Mouse (Mus musculus) bone marrow macrophage, adult 2 months (primary cell): ENCODE data around the gene Ptx3. TPM values are rescaled to one million over a fixed set of nuclear protein-coding genes. Genes with fewer than 3 reads are reported as not detected.
"Not testable (repeated sequence)": the region's sequence is repeated elsewhere in the genome, so short reads cannot be mapped to it uniquely, and the experiment has no call there.

Experiments
- H3K27ac ChIP-seq: 2 replicates; pipeline ENCODE4 v1.5.1; 2012; ENCODE audit warnings: low read depth, low read length; ENCODE audit not compliant: insufficient read depth
- H3K4me1 ChIP-seq: 2 replicates; pipeline ENCODE4 v1.6.1; 2012; ENCODE audit warnings: low read length; ENCODE audit not compliant: control insufficient read depth, insufficient read depth
- H3K4me3 ChIP-seq: 2 replicates; pipeline ENCODE4 v1.5.1; 2012; ENCODE audit warnings: mild to moderate bottlenecking, low read length, moderate library complexity; ENCODE audit not compliant: insufficient read depth
- CTCF ChIP-seq: IDR thresholded peaks from 2 replicates; pipeline ENCODE4 v1.5.1; 2012; ENCODE audit warnings: low read depth, mild to moderate bottlenecking, low read length, moderate library complexity
- POLR2A ChIP-seq: IDR thresholded peaks from 2 replicates; pipeline ENCODE4 v1.6.1; 2012; ENCODE audit warnings: mild to moderate bottlenecking, low read depth, low read length, borderline replicate concordance
- polyA plus RNA-seq: library from polyadenylated mRNA; stranded (reverse); fragments of >200 nt; gene quantifications from 2 replicates; pipeline ENCODE4 v1.2.4, GENCODE M21; 2012; ENCODE audit not compliant: missing spikeins, insufficient read depth, insufficient read length

Gene Ptx3
- polyA plus RNA-seq, 1 experiment = 0.67 TPM

DNA sequence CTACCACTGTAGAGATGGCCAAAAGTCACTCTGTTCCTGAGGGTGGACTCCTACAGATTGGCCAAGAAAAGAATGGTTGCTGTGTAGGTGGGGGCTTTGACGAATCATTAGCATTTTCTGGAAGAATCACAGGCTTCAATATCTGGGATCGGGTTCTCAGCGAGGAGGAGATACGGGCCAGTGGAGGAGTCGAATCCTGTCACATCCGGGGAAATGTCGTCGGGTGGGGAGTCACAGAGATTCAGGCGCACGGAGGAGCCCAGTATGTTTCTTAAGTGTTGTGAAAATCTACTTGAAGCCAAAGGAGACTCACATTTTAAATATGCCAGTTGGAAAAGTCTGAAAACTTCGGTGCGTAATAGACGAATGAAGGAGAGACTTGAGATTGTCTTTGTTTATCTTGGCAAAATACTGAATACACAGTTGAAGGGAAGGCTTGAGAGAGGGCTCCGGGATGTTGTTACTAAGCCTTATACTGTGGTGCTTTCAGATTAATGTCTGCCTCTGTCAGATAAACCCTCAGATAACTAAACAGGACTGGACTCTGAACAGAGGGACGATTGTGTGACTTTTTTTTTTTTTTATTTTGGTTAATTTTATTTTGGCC is 5.3 kb downstream of the Ptx3 start:
- Histone ChIP-seq H3K4me3 (no peak overlapping the region), H3K4me1 (no peaks in the 10 kb centered on the region), H3K27ac (no peak overlapping the region)
- no peak for TF ChIP-seq CTCF
- TF ChIP-seq POLR2A = no peak

DNA sequence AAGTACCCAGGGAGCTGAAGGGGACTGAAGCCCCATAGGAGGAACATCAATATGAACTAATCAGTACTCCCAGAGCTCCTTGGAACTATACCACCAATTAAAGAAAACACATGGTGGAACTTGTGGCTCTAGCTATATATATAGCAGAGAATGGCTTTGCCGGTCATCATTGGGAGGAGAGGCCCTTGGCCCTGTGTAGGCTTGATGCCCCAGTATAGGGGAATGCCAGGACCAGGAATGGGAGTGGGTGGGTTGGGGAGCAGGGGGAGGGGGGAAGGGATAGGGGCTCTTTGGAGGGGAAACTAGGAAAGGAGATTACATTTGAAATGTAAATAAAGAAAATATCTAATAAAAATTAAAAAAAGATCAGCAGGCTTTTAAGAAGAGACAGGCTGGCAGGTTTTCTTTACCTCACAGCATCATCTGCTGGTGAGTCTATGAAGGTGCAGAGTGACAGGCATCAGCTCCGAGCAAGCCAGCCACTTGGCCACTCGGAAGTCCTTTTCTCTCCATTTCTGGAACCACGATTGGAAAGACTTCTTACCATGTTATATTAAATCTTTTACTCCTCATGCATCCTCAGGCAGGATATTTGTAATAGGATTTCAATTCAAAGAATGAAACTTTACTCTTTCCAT is 16.6 kb downstream of the Ptx3 start:
- H3K27ac ChIP-seq, H3K4me3 ChIP-seq, H3K4me1 ChIP-seq: not testable (repeated sequence)

GRCm38 (mm10) chr3:66240476-66240875 is 20.8 kb downstream of the Ptx3 start:
- Histone ChIP-seq H3K27ac (no peak overlapping the region), H3K4me3 (no peak overlapping the region), H3K4me1 (no peaks in the 10 kb centered on the region)
- TF ChIP-seq CTCF = no peak
- no peak for TF ChIP-seq POLR2A

DNA sequence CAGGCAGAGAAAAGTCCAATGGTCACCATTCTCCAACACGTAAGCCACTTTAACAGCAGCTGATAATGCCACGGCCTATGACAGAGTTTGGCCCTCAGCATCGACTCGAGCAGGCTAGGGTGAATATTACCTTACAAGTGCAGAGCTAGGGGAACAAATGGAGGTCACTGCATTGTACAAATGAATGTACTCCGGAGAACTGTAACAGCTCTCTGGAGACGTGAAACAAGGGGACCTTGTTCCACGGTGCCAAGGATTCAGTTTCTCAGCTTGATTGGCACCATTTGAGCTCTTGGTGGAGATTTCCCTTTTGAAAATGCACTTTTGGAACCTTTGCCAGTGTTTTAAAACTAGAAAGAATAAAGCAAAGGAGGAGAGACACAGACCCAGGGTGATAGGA is 32.1 kb downstream of the Ptx3 start:
- Histone ChIP-seq H3K4me1 (no peaks in the 10 kb centered on the region), H3K4me3 (no peak overlapping the region), H3K27ac (no peak overlapping the region)
- TF ChIP-seq CTCF (no peak), POLR2A (no peak)

- Histone ChIP-seq H3K4me1 (no peaks in the 10 kb centered on the region), H3K4me3 (no peak overlapping the region), H3K27ac (no peak overlapping the region)
- TF ChIP-seq CTCF (no peak), POLR2A (no peak)
Observed at GRCm38 (mm10) chr3:66254504-66255105, 34.9 kb downstream of the Ptx3 start.

DNA sequence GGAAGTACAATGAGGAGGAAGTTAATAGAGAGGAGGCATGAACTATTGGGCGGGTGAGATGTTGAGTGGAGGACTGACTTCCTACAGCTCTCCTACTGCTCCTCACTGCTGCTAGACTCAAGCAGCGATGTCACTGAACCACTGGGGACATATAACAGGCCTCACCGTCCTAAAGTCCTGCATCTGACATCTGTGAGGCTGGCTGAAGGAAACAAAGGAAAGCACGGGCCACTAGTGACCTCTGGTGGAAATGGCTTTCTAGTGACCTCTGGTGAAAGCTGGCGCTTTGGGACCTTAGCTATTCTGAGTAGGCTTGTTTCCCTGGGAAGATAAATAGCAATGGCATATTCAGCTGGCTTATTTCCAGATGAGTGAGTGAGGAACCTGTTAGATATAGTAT is 42.6 kb downstream of the Ptx3 start:
- Histone ChIP-seq H3K27ac (no peak overlapping the region), H3K4me1 (no peaks in the 10 kb centered on the region), H3K4me3 (no peak overlapping the region)
- TF ChIP-seq CTCF = no peak
- no peak for TF ChIP-seq POLR2A

DNA sequence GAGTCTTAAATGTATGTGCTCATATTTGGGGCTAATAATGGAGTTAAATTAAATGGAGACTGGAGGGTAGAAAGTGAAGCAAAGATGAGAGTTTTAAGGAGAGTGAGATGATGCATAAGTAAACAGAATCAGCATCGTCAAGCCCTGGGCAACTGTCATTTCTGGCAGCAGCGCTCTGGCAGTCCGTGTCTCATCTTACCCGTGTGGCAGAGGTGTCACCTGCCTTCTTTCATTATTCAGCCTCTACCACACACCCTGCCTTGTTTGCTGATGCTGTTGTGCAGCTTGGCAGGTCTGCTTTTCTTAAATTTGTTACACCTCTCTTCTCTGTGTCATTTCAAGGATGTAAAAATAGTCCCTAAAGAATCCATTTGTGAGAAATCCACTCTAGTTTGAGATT is 43.6 kb downstream of the Ptx3 start:
- Histone ChIP-seq H3K4me3 (no peak overlapping the region), H3K4me1 (no peaks in the 10 kb centered on the region), H3K27ac (no peak overlapping the region)
- TF ChIP-seq POLR2A = no peak
- TF ChIP-seq CTCF = no peak

Other genes with a start within 250 kb of the Ptx3 start
- gene Veph1, start 76.9 kb downstream of the Ptx3 start, polyA plus RNA-seq = not detected in 2 replicates